Mouse (Mus musculus) kidney, adult 9 months (tissue): ENCODE data around the gene Lrrn2.
"Not testable (repeated sequence)": the region's sequence is repeated elsewhere in the genome, so short reads cannot be mapped to it uniquely, and the experiment has no call there.

ENCODE experiments used
- DNase-seq: peaks from one replicate; pipeline ENCODE4 v3.0.0; 2022

Lrrn2 gene

GRCm38 (mm10) chr1:132932421-132932820, 52.3 kb downstream of the Lrrn2 start:
- DNase-seq, result no peak

- DNase-seq, result no peak
Measured at GRCm38 (mm10) chr1:132934856-132935255, 54.8 kb downstream of the Lrrn2 start.

GRCm38 (mm10) chr1:132937296-132938030, 57.4 kb downstream of the Lrrn2 start:
- DNase-seq, result no peak

- no peak for DNase-seq
Measured at GRCm38 (mm10) chr1:132938975-132939374, 58.9 kb downstream of the Lrrn2 start.

GRCm38 (mm10) chr1:132945826-132946225, 65.8 kb downstream of the Lrrn2 start:
- no peak for DNase-seq

GRCm38 (mm10) chr1:132947811-132948210, 67.7 kb downstream of the Lrrn2 start:
- no peak for DNase-seq

GRCm38 (mm10) chr1:132956809-132957208, 76.7 kb downstream of the Lrrn2 start:
- no peak for DNase-seq

- no peak for DNase-seq
Measured at GRCm38 (mm10) chr1:132961751-132962150, 81.7 kb downstream of the Lrrn2 start.

GRCm38 (mm10) chr1:132964106-132964505, 84.0 kb downstream of the Lrrn2 start:
- no peak for DNase-seq

GRCm38 (mm10) chr1:132964691-132965090, 84.6 kb downstream of the Lrrn2 start:
- DNase-seq, result no peak

- DNase-seq, result peak; percentile 63
Measured at GRCm38 (mm10) chr1:132968659-132969058, 88.6 kb downstream of the Lrrn2 start.

GRCm38 (mm10) chr1:132977402-132977801, 97.3 kb downstream of the Lrrn2 start:
- DNase-seq, result no peak

GRCm38 (mm10) chr1:132981232-132981631, 101.2 kb downstream of the Lrrn2 start:
- no peak for DNase-seq

GRCm38 (mm10) chr1:132982728-132983127, 102.7 kb downstream of the Lrrn2 start:
- peak; percentile 51 for DNase-seq

- not testable (repeated sequence) for DNase-seq
Measured at GRCm38 (mm10) chr1:132988556-132989459, 108.7 kb downstream of the Lrrn2 start.
